Mouse (Mus musculus): ENCODE data around the gene Arrdc4. TPM values are rescaled to one million over a fixed set of nuclear protein-coding genes. Genes with fewer than 3 reads are reported as not detected.

Arrdc4 gene
- polyA plus RNA-seq, 1 experiment from 2014 or later, result 8.1 TPM

GRCm38 (mm10) chr7:68717988-68718387, 31.1 kb downstream of the Arrdc4 start:
- Histone ChIP-seq H3K27me3 (replicated peaks; ENCODE audit: control insufficient read depth, insufficient read depth, low read length) (no peaks in the 10 kb centered on the region), H3K4me1 (replicated peaks; ENCODE audit: control insufficient read depth, insufficient read depth, low read length) (no peaks in the 10 kb centered on the region), H3K4me3 (ENCODE audit: low read depth, low read length) (no peak overlapping the region), H3K9ac (ENCODE audit: low read depth, low read length) (no peak overlapping the region), H3K4me2 (no peak overlapping the region), H3K9me3 (ENCODE audit: control insufficient read depth, low read length) (no peaks in the 10 kb centered on the region), H3K36me3 (ENCODE audit: control insufficient read depth, insufficient read depth, low read length) (no peaks in the 10 kb centered on the region), H3K27ac (ENCODE audit: low read depth, low read length) (no peak overlapping the region)
- ATAC-seq (replicated peaks; ENCODE audit: low FRiP score) (no peak), DNase-seq (ENCODE audit: low spot score) (no peak)

- no peak for DNase-seq (ENCODE audit: low spot score)
- no peak for ATAC-seq (replicated peaks; ENCODE audit: low FRiP score)
These were observed 31.5 kb downstream of the Arrdc4 start for GRCm38 (mm10) chr7:68717498-68717897.

GRCm38 (mm10) chr7:68716926-68717325, 32.1 kb downstream of the Arrdc4 start:
- Histone ChIP-seq H3K9me3 (ENCODE audit: control insufficient read depth, low read length) (no peaks in the 10 kb centered on the region), H3K4me2 (no peak overlapping the region), H3K9ac (ENCODE audit: low read depth, low read length) (no peak overlapping the region), H3K27ac (ENCODE audit: low read depth, low read length) (no peak overlapping the region), H3K4me1 (replicated peaks; ENCODE audit: control insufficient read depth, insufficient read depth, low read length) (no peaks in the 10 kb centered on the region), H3K36me3 (ENCODE audit: control insufficient read depth, insufficient read depth, low read length) (no peaks in the 10 kb centered on the region), H3K4me3 (ENCODE audit: low read depth, low read length) (no peak overlapping the region), H3K27me3 (replicated peaks; ENCODE audit: control insufficient read depth, insufficient read depth, low read length) (no peaks in the 10 kb centered on the region)
- no peak for DNase-seq (ENCODE audit: low spot score)
- no peak for ATAC-seq (replicated peaks; ENCODE audit: low FRiP score)
- 68% methylated on average over 8 of the region's 8 CpGs for WGBS

More at GRCm38 (mm10) chr7:68717498-68717897, 31.5 kb downstream of the Arrdc4 start:
- H3K4me3 ChIP-seq (ENCODE audit: low read depth, low read length), result no peak overlapping the region
- no peaks in the 10 kb centered on the region for H3K9me3 ChIP-seq (ENCODE audit: control insufficient read depth, low read length)
- no peaks in the 10 kb centered on the region for H3K27me3 ChIP-seq (replicated peaks; ENCODE audit: control insufficient read depth, insufficient read depth, low read length)
- no peak overlapping the region for H3K4me2 ChIP-seq
- no peak overlapping the region for H3K27ac ChIP-seq (ENCODE audit: low read depth, low read length)
- H3K36me3 ChIP-seq (ENCODE audit: control insufficient read depth, insufficient read depth, low read length), result no peaks in the 10 kb centered on the region
- H3K4me1 ChIP-seq (replicated peaks; ENCODE audit: control insufficient read depth, insufficient read depth, low read length), result no peaks in the 10 kb centered on the region
- WGBS, result 61% methylated on average over 10 of the region's 10 CpGs
- H3K9ac ChIP-seq (ENCODE audit: low read depth, low read length), result no peak overlapping the region

GRCm38 (mm10) chr7:68712928-68713327, 36.1 kb downstream of the Arrdc4 start:
- Histone ChIP-seq H3K4me1 (replicated peaks; ENCODE audit: control insufficient read depth, insufficient read depth, low read length) (no peaks in the 10 kb centered on the region), H3K9ac (ENCODE audit: low read depth, low read length) (no peak overlapping the region), H3K36me3 (ENCODE audit: control insufficient read depth, insufficient read depth, low read length) (no peaks in the 10 kb centered on the region), H3K4me3 (ENCODE audit: low read depth, low read length) (no peak overlapping the region), H3K27me3 (replicated peaks; ENCODE audit: control insufficient read depth, insufficient read depth, low read length) (no peaks in the 10 kb centered on the region), H3K27ac (ENCODE audit: low read depth, low read length) (no peak overlapping the region), H3K9me3 (ENCODE audit: control insufficient read depth, low read length) (no peaks in the 10 kb centered on the region), H3K4me2 (no peak overlapping the region)
- DNase-seq (ENCODE audit: low spot score) (no peak), ATAC-seq (replicated peaks; ENCODE audit: low FRiP score) (no peak)
- WGBS, result 69% methylated on average over 1 of the region's 1 CpGs

GRCm38 (mm10) chr7:68712425-68712824, 36.6 kb downstream of the Arrdc4 start:
- no peak overlapping the region for H3K4me3 ChIP-seq (ENCODE audit: low read depth, low read length)
- no peak overlapping the region for H3K4me2 ChIP-seq
- no peak for DNase-seq (ENCODE audit: low spot score)
- H3K4me1 ChIP-seq (replicated peaks; ENCODE audit: control insufficient read depth, insufficient read depth, low read length), result no peaks in the 10 kb centered on the region
- no peaks in the 10 kb centered on the region for H3K36me3 ChIP-seq (ENCODE audit: control insufficient read depth, insufficient read depth, low read length)
- 78% methylated on average over 3 of the region's 3 CpGs for WGBS
- H3K27ac ChIP-seq (ENCODE audit: low read depth, low read length), result no peak overlapping the region
- no peaks in the 10 kb centered on the region for H3K9me3 ChIP-seq (ENCODE audit: control insufficient read depth, low read length)
- no peaks in the 10 kb centered on the region for H3K27me3 ChIP-seq (replicated peaks; ENCODE audit: control insufficient read depth, insufficient read depth, low read length)
- H3K9ac ChIP-seq (ENCODE audit: low read depth, low read length), result no peak overlapping the region
- ATAC-seq (replicated peaks; ENCODE audit: low FRiP score), result no peak

GRCm38 (mm10) chr7:68709319-68709573, 39.8 kb downstream of the Arrdc4 start:
- Histone ChIP-seq H3K27me3 (replicated peaks; ENCODE audit: control insufficient read depth, insufficient read depth, low read length) (no peaks in the 10 kb centered on the region), H3K36me3 (ENCODE audit: control insufficient read depth, insufficient read depth, low read length) (no peaks in the 10 kb centered on the region), H3K9me3 (ENCODE audit: control insufficient read depth, low read length) (no peaks in the 10 kb centered on the region), H3K4me2 (no peak overlapping the region), H3K4me1 (replicated peaks; ENCODE audit: control insufficient read depth, insufficient read depth, low read length) (no peaks in the 10 kb centered on the region), H3K27ac (ENCODE audit: low read depth, low read length) (no peak overlapping the region), H3K4me3 (ENCODE audit: low read depth, low read length) (no peak overlapping the region), H3K9ac (ENCODE audit: low read depth, low read length) (no peak overlapping the region)
- 50% methylated on average over 1 of the region's 1 CpGs for WGBS
- no peak for DNase-seq (ENCODE audit: low spot score)
- no peak for ATAC-seq (replicated peaks; ENCODE audit: low FRiP score)

- no peak for ATAC-seq (replicated peaks; ENCODE audit: low FRiP score)
- H3K27ac ChIP-seq (ENCODE audit: low read depth, low read length), result no peak overlapping the region
- H3K4me2 ChIP-seq, result no peak overlapping the region
- H3K4me1 ChIP-seq (replicated peaks; ENCODE audit: control insufficient read depth, insufficient read depth, low read length), result no peaks in the 10 kb centered on the region
- H3K9ac ChIP-seq (ENCODE audit: low read depth, low read length), result no peak overlapping the region
- H3K27me3 ChIP-seq (replicated peaks; ENCODE audit: control insufficient read depth, insufficient read depth, low read length), result no peaks in the 10 kb centered on the region
- H3K9me3 ChIP-seq (ENCODE audit: control insufficient read depth, low read length), result no peaks in the 10 kb centered on the region
- no peaks in the 10 kb centered on the region for H3K36me3 ChIP-seq (ENCODE audit: control insufficient read depth, insufficient read depth, low read length)
- no peak for DNase-seq (ENCODE audit: low spot score)
- no peak overlapping the region for H3K4me3 ChIP-seq (ENCODE audit: low read depth, low read length)
- 72% methylated on average over 3 of the region's 3 CpGs for WGBS
These were observed 40.3 kb downstream of the Arrdc4 start for GRCm38 (mm10) chr7:68708563-68709318.

- no peak for ATAC-seq (replicated peaks; ENCODE audit: low FRiP score)
- WGBS, result 82% methylated on average over 7 of the region's 7 CpGs
- DNase-seq (ENCODE audit: low spot score), result no peak
These were observed 43.9 kb downstream of the Arrdc4 start for GRCm38 (mm10) chr7:68705162-68705561.

GRCm38 (mm10) chr7:68697313-68697712, 51.7 kb downstream of the Arrdc4 start:
- Histone ChIP-seq H3K36me3 (ENCODE audit: control insufficient read depth, insufficient read depth, low read length) (no peaks in the 10 kb centered on the region), H3K9me3 (ENCODE audit: control insufficient read depth, low read length) (no peaks in the 10 kb centered on the region), H3K4me3 (ENCODE audit: low read depth, low read length) (no peak overlapping the region), H3K27ac (ENCODE audit: low read depth, low read length) (no peak overlapping the region), H3K9ac (ENCODE audit: low read depth, low read length) (no peak overlapping the region), H3K4me1 (replicated peaks; ENCODE audit: control insufficient read depth, insufficient read depth, low read length) (no peaks in the 10 kb centered on the region), H3K27me3 (replicated peaks; ENCODE audit: control insufficient read depth, insufficient read depth, low read length) (no peaks in the 10 kb centered on the region), H3K4me2 (no peak overlapping the region)
- no peak for DNase-seq (ENCODE audit: low spot score)
- WGBS, result 88% methylated on average over 3 of the region's 3 CpGs
- no peak for ATAC-seq (replicated peaks; ENCODE audit: low FRiP score)

More at GRCm38 (mm10) chr7:68705162-68705561, 43.9 kb downstream of the Arrdc4 start:
- no peaks in the 10 kb centered on the region for H3K27me3 ChIP-seq (replicated peaks; ENCODE audit: control insufficient read depth, insufficient read depth, low read length)
- H3K27ac ChIP-seq (ENCODE audit: low read depth, low read length), result no peak overlapping the region
- H3K36me3 ChIP-seq (ENCODE audit: control insufficient read depth, insufficient read depth, low read length), result no peaks in the 10 kb centered on the region
- no peak overlapping the region for H3K4me2 ChIP-seq
- H3K9ac ChIP-seq (ENCODE audit: low read depth, low read length), result no peak overlapping the region
- H3K4me3 ChIP-seq (ENCODE audit: low read depth, low read length), result no peak overlapping the region
- no peaks in the 10 kb centered on the region for H3K4me1 ChIP-seq (replicated peaks; ENCODE audit: control insufficient read depth, insufficient read depth, low read length)
- no peaks in the 10 kb centered on the region for H3K9me3 ChIP-seq (ENCODE audit: control insufficient read depth, low read length)
